Mouse (Mus musculus): ENCODE measurements around the gene Pgm1.

GRCm38 (mm10) chr4:99957186-99957585 is 28.0 kb downstream of the Pgm1 start:
- no peak for TF ChIP-seq CTCF (IDR thresholded peaks at IDR 0.05; ENCODE audit: low read depth)
- no peak for TF ChIP-seq EP300 (optimal IDR thresholded peaks at IDR 0.05)

All from stomach, postnatal 0 days (tissue).